Mouse (Mus musculus) cortical plate, adult 2 months (tissue): Measurements from ENCODE around the gene Msi2.

Source experiments
- CTCF ChIP-seq: fragments of 200-500 bp; IDR thresholded peaks from 2 replicates; pipeline ENCODE4 v1.5.1; 2011; ENCODE audit warnings: mild to moderate bottlenecking, control low read depth, low read length; ENCODE audit not compliant: insufficient read depth; ENCODE audit errors: extremely low read depth
- POLR2A ChIP-seq: fragments of 200-500 bp; IDR thresholded peaks from 2 replicates; pipeline ENCODE4 v1.6.1; 2011; ENCODE audit warnings: mild to moderate bottlenecking, low read length, control low read depth; ENCODE audit not compliant: insufficient read depth; ENCODE audit errors: extremely low read depth

- TF ChIP-seq CTCF (no peak), POLR2A (no peak)
These were observed 276.2 kb downstream of the Msi2 start for GRCm38 (mm10) chr11:88441871-88442740.
